Mouse (Mus musculus): ENCODE data around the gene Matn4. TPM values are rescaled to one million over a fixed set of nuclear protein-coding genes. Genes with fewer than 3 reads are reported as not detected.

The Matn4 gene
- not detected in 2 replicates for polyA plus RNA-seq (2014; fragmentation: Nextera tagmentation; extraction: Ambion mirVana)

- no peaks in the 10 kb centered on the region for H3K9me3 ChIP-seq (ENCODE audit: control insufficient read depth, low read length)
- peaks cover 95% of the 10 kb centered on the region for H3K27me3 ChIP-seq (ENCODE audit: control insufficient read depth, insufficient read depth, low read length)
- no peaks in the 10 kb centered on the region for H3K36me3 ChIP-seq (ENCODE audit: control insufficient read depth, insufficient read depth, low read length)
- no peak for ATAC-seq (ENCODE audit: low FRiP score, low TSS enrichment)
- peak within 1 kb of the TSS; percentile 24 for H3K4me3 ChIP-seq (replicated peaks; ENCODE audit: low read depth, low read length)
- no peak within 1 kb of the TSS for H3K27ac ChIP-seq (replicated peaks; ENCODE audit: low read depth, low read length)
- peak within 1 kb of the TSS; percentile 42 for H3K4me2 ChIP-seq (ENCODE audit: low read length)
- 6% methylated on average over 9 of the region's 9 CpGs for WGBS
- DNase-seq, result no peak
- no peak within 1 kb of the TSS for H3K9ac ChIP-seq (replicated peaks; ENCODE audit: low read length)
- H3K4me1 ChIP-seq (ENCODE audit: control insufficient read depth, insufficient read depth, low read length), result peaks cover 7% of the 10 kb centered on the region
These were observed at the start of gene Matn4 for GRCm38 (mm10) chr2:164405060-164405459. Matn4 (minus strand) TSS chr2:164405160.

- H3K36me3 ChIP-seq (ENCODE audit: control insufficient read depth, insufficient read depth, low read length), result no peaks in the 10 kb centered on the region
- WGBS, result 80% methylated on average over 7 of the region's 7 CpGs
These were observed 49.0 kb upstream of the Matn4 start for GRCm38 (mm10) chr2:164453887-164454500.

GRCm38 (mm10) chr2:164453047-164453757, 48.2 kb upstream of the Matn4 start:
- Histone ChIP-seq H3K27ac (replicated peaks; ENCODE audit: low read depth, low read length) (no peak overlapping the region), H3K4me2 (ENCODE audit: low read length) (no peak overlapping the region), H3K4me3 (replicated peaks; ENCODE audit: low read depth, low read length) (no peak overlapping the region), H3K9ac (replicated peaks; ENCODE audit: low read length) (no peak overlapping the region), H3K4me1 (ENCODE audit: control insufficient read depth, insufficient read depth, low read length) (0 out of 2 replicates have a peak, but pooled peaks cover 5% of the 10 kb centered on the region), H3K27me3 (ENCODE audit: control insufficient read depth, insufficient read depth, low read length) (no peaks in the 10 kb centered on the region), H3K9me3 (ENCODE audit: control insufficient read depth, low read length) (no peaks in the 10 kb centered on the region), H3K36me3 (ENCODE audit: control insufficient read depth, insufficient read depth, low read length) (no peaks in the 10 kb centered on the region)
- DNase-seq, result no peak
- 89% methylated on average over 14 of the region's 14 CpGs for WGBS
- ATAC-seq (ENCODE audit: low FRiP score, low TSS enrichment), result no peak

More at GRCm38 (mm10) chr2:164453887-164454500, 49.0 kb upstream of the Matn4 start:
- H3K9ac ChIP-seq (replicated peaks; ENCODE audit: low read length), result no peak overlapping the region
- H3K4me3 ChIP-seq (replicated peaks; ENCODE audit: low read depth, low read length), result no peak overlapping the region
- no peak for ATAC-seq (ENCODE audit: low FRiP score, low TSS enrichment)
- H3K27ac ChIP-seq (replicated peaks; ENCODE audit: low read depth, low read length), result no peak overlapping the region
- no peak for DNase-seq
- H3K27me3 ChIP-seq (ENCODE audit: control insufficient read depth, insufficient read depth, low read length), result no peaks in the 10 kb centered on the region
- no peaks in the 10 kb centered on the region for H3K9me3 ChIP-seq (ENCODE audit: control insufficient read depth, low read length)
- no peak overlapping the region for H3K4me2 ChIP-seq (ENCODE audit: low read length)
- H3K4me1 ChIP-seq (ENCODE audit: control insufficient read depth, insufficient read depth, low read length), result 0 out of 2 replicates have a peak, but pooled peaks cover 5% of the 10 kb centered on the region

DNA sequence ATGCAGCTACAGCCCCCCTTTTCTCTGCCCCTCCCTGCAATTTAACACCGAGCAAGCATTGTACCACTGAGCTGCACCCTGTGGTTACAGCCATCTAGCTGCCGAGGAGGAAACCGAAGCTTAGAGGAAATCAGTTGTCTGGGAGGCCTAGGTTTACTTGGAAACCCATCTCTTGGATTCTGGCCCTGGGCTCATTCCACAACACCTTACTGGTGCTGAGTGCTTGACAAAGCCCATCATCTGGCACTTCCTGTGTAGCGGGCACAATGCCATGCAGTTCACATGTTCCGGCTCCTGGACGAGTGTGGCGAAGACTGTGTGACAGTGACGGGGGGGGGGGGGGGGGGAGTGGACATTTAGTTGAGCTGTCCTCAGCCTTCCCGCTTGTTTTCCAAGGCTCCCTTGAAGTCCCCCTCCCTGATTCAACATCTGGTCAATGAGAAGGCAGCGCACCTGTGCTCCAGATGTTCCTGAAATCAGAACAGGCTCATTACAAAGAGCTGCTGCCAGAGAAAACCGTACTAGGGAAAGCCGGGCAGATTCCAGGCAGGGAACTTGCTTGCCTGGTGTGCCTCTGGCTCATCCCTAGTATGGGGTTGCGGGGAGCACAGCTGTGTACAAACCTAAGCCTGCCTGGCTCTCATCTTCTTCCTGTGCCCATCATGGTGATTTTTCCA, 47.2 kb upstream of the Matn4 start:
- WGBS, result 52% methylated on average over 13 of the region's 13 CpGs
- no peak overlapping the region for H3K4me2 ChIP-seq (ENCODE audit: low read length)
- H3K27me3 ChIP-seq (ENCODE audit: control insufficient read depth, insufficient read depth, low read length), result no peaks in the 10 kb centered on the region
- no peaks in the 10 kb centered on the region for H3K9me3 ChIP-seq (ENCODE audit: control insufficient read depth, low read length)
- ATAC-seq (ENCODE audit: low FRiP score, low TSS enrichment) (no peak), DNase-seq (no peak)
- no peak overlapping the region for H3K27ac ChIP-seq (replicated peaks; ENCODE audit: low read depth, low read length)
- H3K4me1 ChIP-seq (ENCODE audit: control insufficient read depth, insufficient read depth, low read length), result 0 out of 2 replicates have a peak, but pooled peaks cover 5% of the 10 kb centered on the region
- H3K4me3 ChIP-seq (replicated peaks; ENCODE audit: low read depth, low read length), result no peak overlapping the region
- H3K9ac ChIP-seq (replicated peaks; ENCODE audit: low read length), result no peak overlapping the region
- H3K36me3 ChIP-seq (ENCODE audit: control insufficient read depth, insufficient read depth, low read length), result no peaks in the 10 kb centered on the region

- DNase-seq, result no peak
- no peak overlapping the region for H3K27ac ChIP-seq (replicated peaks; ENCODE audit: low read depth, low read length)
- H3K36me3 ChIP-seq (ENCODE audit: control insufficient read depth, insufficient read depth, low read length), result no peaks in the 10 kb centered on the region
- no peaks in the 10 kb centered on the region for H3K27me3 ChIP-seq (ENCODE audit: control insufficient read depth, insufficient read depth, low read length)
- no peaks in the 10 kb centered on the region for H3K4me1 ChIP-seq (ENCODE audit: control insufficient read depth, insufficient read depth, low read length)
- no peak for ATAC-seq (ENCODE audit: low FRiP score, low TSS enrichment)
- H3K4me3 ChIP-seq (replicated peaks; ENCODE audit: low read depth, low read length), result no peak overlapping the region
- H3K4me2 ChIP-seq (ENCODE audit: low read length), result no peak overlapping the region
- 93% methylated on average over 14 of the region's 14 CpGs for WGBS
- no peaks in the 10 kb centered on the region for H3K9me3 ChIP-seq (ENCODE audit: control insufficient read depth, low read length)
- no peak overlapping the region for H3K9ac ChIP-seq (replicated peaks; ENCODE audit: low read length)
These were observed 44.5 kb upstream of the Matn4 start for GRCm38 (mm10) chr2:164449341-164450042.

DNA sequence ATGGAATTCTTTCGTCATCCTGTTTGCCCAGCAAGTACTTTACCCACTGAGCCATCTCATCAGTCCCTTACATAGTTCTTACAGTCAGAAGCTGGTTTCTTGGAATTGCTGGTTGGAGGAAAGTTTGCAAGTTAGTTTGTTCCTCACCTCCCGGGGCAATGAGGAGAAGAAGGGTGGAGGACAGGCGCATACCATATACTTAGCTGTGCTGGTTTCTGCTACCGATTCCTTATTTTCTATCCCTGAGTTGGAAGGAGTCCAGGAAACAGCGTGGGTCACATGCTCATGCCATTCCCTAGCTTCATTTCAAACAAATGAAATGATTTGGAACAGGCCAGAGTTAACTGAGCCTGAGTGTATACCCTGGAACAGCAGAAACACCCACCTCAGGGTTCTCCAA, 44.0 kb upstream of the Matn4 start:
- Histone ChIP-seq H3K4me1 (ENCODE audit: control insufficient read depth, insufficient read depth, low read length) (no peaks in the 10 kb centered on the region), H3K9me3 (ENCODE audit: control insufficient read depth, low read length) (no peaks in the 10 kb centered on the region), H3K27me3 (ENCODE audit: control insufficient read depth, insufficient read depth, low read length) (no peaks in the 10 kb centered on the region), H3K36me3 (ENCODE audit: control insufficient read depth, insufficient read depth, low read length) (no peaks in the 10 kb centered on the region), H3K27ac (replicated peaks; ENCODE audit: low read depth, low read length) (no peak overlapping the region), H3K9ac (replicated peaks; ENCODE audit: low read length) (no peak overlapping the region), H3K4me2 (ENCODE audit: low read length) (no peak overlapping the region), H3K4me3 (replicated peaks; ENCODE audit: low read depth, low read length) (no peak overlapping the region)
- WGBS, result 74% methylated on average over 5 of the region's 5 CpGs
- no peak for DNase-seq
- ATAC-seq (ENCODE audit: low FRiP score, low TSS enrichment), result no peak

DNA sequence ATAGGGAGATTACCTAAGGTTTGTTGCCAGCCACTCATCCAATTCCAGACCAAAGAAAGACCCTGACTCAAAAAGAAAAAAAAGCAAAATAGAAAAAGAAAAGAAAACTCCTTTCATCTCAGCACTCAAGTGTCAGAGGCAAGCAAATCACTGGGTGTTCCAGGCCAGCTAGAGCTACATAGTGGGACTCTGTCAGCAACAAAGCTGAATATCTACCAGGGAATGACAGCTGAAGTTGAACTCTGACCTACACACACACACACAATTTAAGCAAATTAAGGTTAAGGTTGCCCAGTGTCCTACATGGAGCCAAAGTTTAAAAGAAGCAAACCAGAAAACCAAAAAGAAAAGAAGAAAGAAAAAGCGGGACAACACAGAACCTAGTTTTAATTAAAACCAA, 43.2 kb upstream of the Matn4 start:
- no peak for DNase-seq
- Histone ChIP-seq H3K9ac (replicated peaks; ENCODE audit: low read length) (no peak overlapping the region), H3K4me2 (ENCODE audit: low read length) (no peak overlapping the region), H3K27me3 (ENCODE audit: control insufficient read depth, insufficient read depth, low read length) (no peaks in the 10 kb centered on the region), H3K9me3 (ENCODE audit: control insufficient read depth, low read length) (no peaks in the 10 kb centered on the region), H3K4me3 (replicated peaks; ENCODE audit: low read depth, low read length) (no peak overlapping the region), H3K4me1 (ENCODE audit: control insufficient read depth, insufficient read depth, low read length) (peaks cover 5% of the 10 kb centered on the region), H3K36me3 (ENCODE audit: control insufficient read depth, insufficient read depth, low read length) (no peaks in the 10 kb centered on the region), H3K27ac (replicated peaks; ENCODE audit: low read depth, low read length) (no peak overlapping the region)
- no peak for ATAC-seq (ENCODE audit: low FRiP score, low TSS enrichment)
- WGBS, result 93% methylated on average over 1 of the region's 1 CpGs

DNA sequence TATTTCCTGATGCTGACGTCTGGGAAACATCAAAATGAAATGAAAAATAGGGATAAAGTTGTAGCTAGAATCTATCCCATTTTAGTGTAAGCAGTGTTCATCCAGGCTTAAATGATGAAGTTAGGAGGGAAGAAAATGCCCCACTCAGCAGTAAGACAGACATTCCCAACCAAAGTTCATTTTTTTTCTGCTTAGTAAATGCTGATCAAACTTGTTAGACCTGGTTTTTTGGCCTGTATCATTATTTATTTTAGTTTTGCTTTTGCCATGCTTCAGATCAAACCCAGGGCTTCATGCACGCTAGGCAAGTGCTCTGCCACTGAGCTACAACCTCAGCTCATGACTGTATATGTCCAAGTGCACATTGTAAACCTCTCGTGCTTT, 41.1 kb upstream of the Matn4 start:
- no peak for DNase-seq
- Histone ChIP-seq H3K4me2 (ENCODE audit: low read length) (no peak overlapping the region), H3K9me3 (ENCODE audit: control insufficient read depth, low read length) (no peaks in the 10 kb centered on the region), H3K27me3 (ENCODE audit: control insufficient read depth, insufficient read depth, low read length) (peaks cover 12% of the 10 kb centered on the region), H3K4me1 (ENCODE audit: control insufficient read depth, insufficient read depth, low read length) (peaks cover 13% of the 10 kb centered on the region), H3K9ac (replicated peaks; ENCODE audit: low read length) (no peak overlapping the region), H3K36me3 (ENCODE audit: control insufficient read depth, insufficient read depth, low read length) (no peaks in the 10 kb centered on the region), H3K27ac (replicated peaks; ENCODE audit: low read depth, low read length) (no peak overlapping the region), H3K4me3 (replicated peaks; ENCODE audit: low read depth, low read length) (no peak overlapping the region)
- ATAC-seq (ENCODE audit: low FRiP score, low TSS enrichment), result no peak
- 78% methylated on average over 3 of the region's 3 CpGs for WGBS

All from midbrain, embryonic 14.5 days (tissue).